Mouse (Mus musculus): ENCODE data around the gene Lrrc8d. TPM values are rescaled to one million over a fixed set of nuclear protein-coding genes. Genes with fewer than 3 reads are reported as not detected.

The Lrrc8d gene
- polyA plus RNA-seq, 1 experiment from 2014 or later: 34.6 TPM

DNA sequence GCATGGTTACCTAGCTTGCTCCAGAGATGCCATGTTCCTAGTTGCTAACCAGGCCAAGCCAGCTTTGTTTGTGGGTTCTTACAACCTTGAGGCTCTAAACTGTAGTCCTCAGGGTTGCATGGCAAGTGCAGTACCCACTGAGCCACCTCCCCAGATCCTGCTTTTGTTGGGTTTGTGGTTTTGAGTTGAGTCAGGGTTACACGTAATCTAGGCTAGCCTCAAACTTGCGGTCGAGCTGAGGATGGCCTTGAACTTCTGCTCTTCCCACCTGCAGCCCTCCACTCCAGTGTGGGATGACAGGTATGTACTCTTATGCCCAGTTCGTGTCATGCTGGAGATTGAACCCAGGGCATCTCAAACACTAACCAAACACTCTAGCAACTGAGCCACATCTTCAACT lies 24.3 kb upstream of the Lrrc8d start:
- DNase-seq (ENCODE audit: low spot score) (no peak), ATAC-seq (replicated peaks; ENCODE audit: low FRiP score, low read depth) (no peak)
- Histone ChIP-seq H3K36me3 (ENCODE audit: insufficient read depth, low read length) (no peaks in the 10 kb centered on the region), H3K4me1 (replicated peaks; ENCODE audit: insufficient read depth, low read length) (no peaks in the 10 kb centered on the region), H3K4me3 (replicated peaks; ENCODE audit: low read depth, low read length) (no peak overlapping the region), H3K27me3 (ENCODE audit: insufficient read depth, low read length) (no peaks in the 10 kb centered on the region), H3K27ac (no peak overlapping the region), H3K9me3 (replicated peaks; ENCODE audit: low read length) (no peaks in the 10 kb centered on the region), H3K4me2 (ENCODE audit: low read length) (no peak overlapping the region), H3K9ac (ENCODE audit: low read depth, low read length) (no peak overlapping the region)
- 96% methylated on average over 4 of the region's 4 CpGs for WGBS
- TF ChIP-seq CTCF (IDR thresholded peaks at IDR 0.05; ENCODE audit: low read depth): no peak

DNA sequence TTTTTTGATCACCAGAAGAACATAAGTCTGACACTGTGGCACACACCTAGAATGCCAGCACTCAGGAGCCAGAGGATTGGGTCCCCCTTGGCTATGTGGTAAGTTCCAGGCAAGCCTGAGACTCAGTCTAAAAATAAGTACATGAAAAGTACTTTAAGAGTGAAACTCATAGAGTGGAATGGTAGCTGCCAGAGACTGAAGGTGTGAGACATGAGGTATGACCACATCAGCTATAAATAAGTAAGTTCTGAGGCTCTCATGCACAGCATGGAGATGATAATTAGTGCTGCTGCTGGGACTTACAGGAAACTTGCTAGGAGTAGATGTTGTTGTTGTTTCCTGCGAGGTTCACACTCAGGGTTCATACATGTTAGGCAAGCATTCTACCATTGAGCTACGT lies 22.7 kb upstream of the Lrrc8d start:
- H3K4me3 ChIP-seq (replicated peaks; ENCODE audit: low read depth, low read length): no peak overlapping the region
- H3K4me1 ChIP-seq (replicated peaks; ENCODE audit: insufficient read depth, low read length): no peaks in the 10 kb centered on the region
- DNase-seq (ENCODE audit: low spot score) (no peak), ATAC-seq (replicated peaks; ENCODE audit: low FRiP score, low read depth) (no peak)
- no peak overlapping the region for H3K4me2 ChIP-seq (ENCODE audit: low read length)
- WGBS: 79% methylated on average over 2 of the region's 2 CpGs
- no peak overlapping the region for H3K9ac ChIP-seq (ENCODE audit: low read depth, low read length)
- no peaks in the 10 kb centered on the region for H3K9me3 ChIP-seq (replicated peaks; ENCODE audit: low read length)
- H3K27ac ChIP-seq: no peak overlapping the region
- H3K36me3 ChIP-seq (ENCODE audit: insufficient read depth, low read length): no peaks in the 10 kb centered on the region
- no peaks in the 10 kb centered on the region for H3K27me3 ChIP-seq (ENCODE audit: insufficient read depth, low read length)
- TF ChIP-seq CTCF (IDR thresholded peaks at IDR 0.05; ENCODE audit: low read depth): no peak

DNA sequence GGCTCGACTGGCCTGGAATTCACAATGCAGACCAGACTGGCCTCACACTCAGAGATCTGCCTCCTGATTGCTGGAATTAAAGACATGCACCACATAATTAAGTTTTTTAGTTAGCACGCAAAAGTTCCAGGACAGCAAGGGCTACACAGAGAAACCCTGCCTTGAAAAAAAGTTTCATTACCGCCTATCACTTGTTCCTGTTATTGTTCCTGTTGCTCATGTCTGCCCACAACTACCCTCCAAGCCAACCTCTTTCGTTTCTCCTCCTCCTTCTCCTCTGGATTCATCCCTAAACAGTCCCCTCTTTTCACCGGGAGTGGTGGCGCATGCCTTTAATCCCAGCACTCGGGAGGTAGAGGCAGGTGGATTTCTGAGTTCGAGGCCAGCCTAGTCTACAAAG lies 21.5 kb upstream of the Lrrc8d start:
- Histone ChIP-seq H3K4me1 (replicated peaks; ENCODE audit: insufficient read depth, low read length) (no peaks in the 10 kb centered on the region), H3K27me3 (ENCODE audit: insufficient read depth, low read length) (no peaks in the 10 kb centered on the region), H3K9me3 (replicated peaks; ENCODE audit: low read length) (no peaks in the 10 kb centered on the region), H3K4me3 (replicated peaks; ENCODE audit: low read depth, low read length) (no peak overlapping the region), H3K27ac (no peak overlapping the region), H3K9ac (ENCODE audit: low read depth, low read length) (no peak overlapping the region), H3K4me2 (ENCODE audit: low read length) (no peak overlapping the region), H3K36me3 (ENCODE audit: insufficient read depth, low read length) (no peaks in the 10 kb centered on the region)
- 86% methylated on average over 8 of the region's 8 CpGs for WGBS
- no peak for TF ChIP-seq CTCF (IDR thresholded peaks at IDR 0.05; ENCODE audit: low read depth)
- DNase-seq (ENCODE audit: low spot score): no peak
- ATAC-seq (replicated peaks; ENCODE audit: low FRiP score, low read depth): no peak

DNA sequence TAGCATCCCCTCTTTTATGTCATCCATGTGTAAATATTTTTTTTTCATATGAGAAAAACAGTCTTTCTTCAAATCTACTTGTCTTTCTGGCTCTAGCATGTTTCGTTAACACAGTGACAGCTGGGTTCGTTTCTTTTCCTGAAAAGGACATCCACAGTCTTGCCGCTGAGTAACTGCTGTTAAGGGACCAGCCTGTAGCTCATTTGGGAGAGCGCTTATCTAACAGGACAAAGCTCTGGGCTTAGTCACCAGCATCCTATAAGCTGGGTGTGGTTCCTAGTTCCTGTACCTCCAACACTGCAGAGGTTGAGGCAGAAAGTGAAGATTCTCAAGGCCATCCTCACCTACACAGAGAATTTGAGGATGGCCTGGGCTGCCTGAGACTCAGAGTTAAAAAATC lies 20.5 kb upstream of the Lrrc8d start:
- Histone ChIP-seq H3K27ac (no peak overlapping the region), H3K9ac (ENCODE audit: low read depth, low read length) (no peak overlapping the region), H3K4me2 (ENCODE audit: low read length) (no peak overlapping the region), H3K9me3 (replicated peaks; ENCODE audit: low read length) (no peaks in the 10 kb centered on the region), H3K4me1 (replicated peaks; ENCODE audit: insufficient read depth, low read length) (no peaks in the 10 kb centered on the region), H3K36me3 (ENCODE audit: insufficient read depth, low read length) (no peaks in the 10 kb centered on the region), H3K27me3 (ENCODE audit: insufficient read depth, low read length) (no peaks in the 10 kb centered on the region), H3K4me3 (replicated peaks; ENCODE audit: low read depth, low read length) (no peak overlapping the region)
- TF ChIP-seq CTCF (IDR thresholded peaks at IDR 0.05; ENCODE audit: low read depth): no peak
- ATAC-seq (replicated peaks; ENCODE audit: low FRiP score, low read depth) (no peak), DNase-seq (ENCODE audit: low spot score) (no peak)
- 63% methylated on average over 4 of the region's 4 CpGs for WGBS

DNA sequence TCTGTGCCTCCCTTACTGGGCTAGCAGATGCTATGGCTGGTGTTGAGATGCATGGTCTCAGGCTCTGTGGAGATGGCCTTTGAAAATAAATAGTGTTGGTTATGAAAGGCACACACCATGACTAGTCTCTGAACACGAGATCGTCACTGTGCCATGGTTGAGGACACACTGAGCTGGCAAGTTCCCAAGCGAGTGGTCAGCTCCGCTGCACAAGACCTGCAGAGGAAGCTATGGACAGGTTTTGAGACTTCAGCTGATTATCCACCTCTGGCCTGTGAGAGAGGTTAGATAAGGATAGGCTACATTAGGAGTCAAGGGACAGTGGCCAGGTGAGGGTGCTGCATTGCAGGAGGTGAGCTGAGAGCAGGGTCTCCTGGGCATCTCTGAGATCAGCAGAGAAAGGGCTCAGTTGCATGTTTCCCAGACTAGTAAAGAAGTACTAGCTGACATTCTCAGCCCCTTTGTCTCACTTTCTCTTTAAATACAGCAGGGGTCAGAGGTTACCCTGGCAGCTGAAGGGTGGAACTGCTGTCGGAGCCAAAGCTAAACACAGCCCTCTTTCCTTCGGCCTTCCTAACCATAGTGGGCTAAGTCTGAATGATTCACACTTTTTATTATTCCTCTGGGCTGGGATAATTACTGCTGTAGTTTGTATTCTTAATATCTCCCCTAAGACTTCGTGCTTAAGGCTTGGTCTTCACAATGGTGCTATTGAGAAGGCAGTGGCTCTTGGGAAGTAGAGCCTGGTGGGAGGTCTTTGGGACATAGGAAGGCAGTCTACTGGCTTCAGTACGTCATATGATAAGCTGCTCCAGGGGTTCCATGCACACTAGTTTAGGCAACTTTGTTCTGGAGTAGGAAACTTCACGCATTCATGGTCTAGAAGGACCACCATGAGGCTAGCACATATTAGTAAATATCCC lies 19.6 kb upstream of the Lrrc8d start:
- Histone ChIP-seq H3K4me3 (replicated peaks; ENCODE audit: low read depth, low read length) (no peak overlapping the region), H3K4me2 (ENCODE audit: low read length) (no peak overlapping the region), H3K27ac (no peak overlapping the region), H3K27me3 (ENCODE audit: insufficient read depth, low read length) (no peaks in the 10 kb centered on the region), H3K9me3 (replicated peaks; ENCODE audit: low read length) (no peaks in the 10 kb centered on the region), H3K4me1 (replicated peaks; ENCODE audit: insufficient read depth, low read length) (no peaks in the 10 kb centered on the region), H3K9ac (ENCODE audit: low read depth, low read length) (no peak overlapping the region), H3K36me3 (ENCODE audit: insufficient read depth, low read length) (no peaks in the 10 kb centered on the region)
- 49% methylated on average over 9 of the region's 9 CpGs for WGBS
- ATAC-seq (replicated peaks; ENCODE audit: low FRiP score, low read depth) (no peak), DNase-seq (ENCODE audit: low spot score) (no peak)
- no peak for TF ChIP-seq CTCF (IDR thresholded peaks at IDR 0.05; ENCODE audit: low read depth)

DNA sequence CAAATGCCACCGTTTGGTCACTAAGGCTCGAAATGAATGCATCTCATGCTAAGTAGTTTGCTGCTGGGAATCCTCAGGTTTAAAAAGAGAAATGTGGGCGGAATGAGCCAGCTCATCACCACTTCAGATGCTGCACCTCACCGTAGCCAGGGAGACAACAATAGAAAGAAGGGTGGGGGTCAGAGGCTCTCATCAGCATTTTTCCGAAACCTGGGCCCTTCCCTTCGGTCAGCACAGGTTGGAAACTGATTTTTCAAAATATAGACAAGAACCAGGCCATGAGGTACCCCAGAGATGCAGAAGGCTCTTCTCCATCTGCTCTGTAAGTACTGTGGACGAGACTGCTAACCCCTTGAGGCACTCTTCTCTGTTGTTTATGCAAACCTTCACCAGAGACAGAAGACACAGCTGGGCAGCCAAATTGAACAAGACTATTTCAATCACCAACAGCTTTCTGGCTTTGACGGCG lies 17.6 kb upstream of the Lrrc8d start:
- Histone ChIP-seq H3K36me3 (ENCODE audit: insufficient read depth, low read length) (no peaks in the 10 kb centered on the region), H3K4me2 (ENCODE audit: low read length) (no peak overlapping the region), H3K4me3 (replicated peaks; ENCODE audit: low read depth, low read length) (no peak overlapping the region), H3K9ac (ENCODE audit: low read depth, low read length) (no peak overlapping the region), H3K9me3 (replicated peaks; ENCODE audit: low read length) (no peaks in the 10 kb centered on the region), H3K27me3 (ENCODE audit: insufficient read depth, low read length) (no peaks in the 10 kb centered on the region), H3K27ac (no peak overlapping the region), H3K4me1 (replicated peaks; ENCODE audit: insufficient read depth, low read length) (no peaks in the 10 kb centered on the region)
- DNase-seq (ENCODE audit: low spot score) (no peak), ATAC-seq (replicated peaks; ENCODE audit: low FRiP score, low read depth) (no peak)
- WGBS: 80% methylated on average over 9 of the region's 9 CpGs
- no peak for TF ChIP-seq CTCF (IDR thresholded peaks at IDR 0.05; ENCODE audit: low read depth)
